Comparison of ENCODE assay signal across 26 mouse cellular contexts in genomic region chr14:34314796-34315195, GRCm38 (mm10). TPM values are rescaled to one million over a fixed set of nuclear protein-coding genes. Genes with fewer than 3 reads are reported as not detected.
DNase-seq lines count a peak whose midpoint lies in the region; ATAC-seq and TF ChIP-seq lines count a peak whose summit lies in the region.
"Had no signal": no experiment of that assay in that cellular context is flagged by ENCODE, and none has a peak within 500 bp of the region (broad histone marks: within the 10 kb centered on the region; RNA-seq: fewer than 3 reads in every experiment).

No protein-coding gene starts in this region.

- no peak for DNase-seq in hindbrain, postnatal 0 days (ENCODE audit: low spot score)
- no peak for DNase-seq in hindbrain, embryonic 10.5 days (ENCODE audit: low spot score)
- DNase-seq in left cerebral cortex, adult 2 months (ENCODE audit: extremely low spot score in 1 of 2, low spot score in 2 of 2) = no peak
- DNase-seq in left cerebral cortex, postnatal 10 days (ENCODE audit: extremely low spot score in 1 of 2, low spot score in 2 of 2) = no peak
- peak; percentile 32 for DNase-seq in induced T-regulatory cell, adult 2 months (ENCODE audit: low read depth)
- no peak for DNase-seq in ovary, postnatal 10 days (ENCODE audit: low spot score)
- DNase-seq: adrenal gland, postnatal 25 days; cerebellum, adult 11 months; cerebellum, postnatal 10 days; gastrocnemius, postnatal 36 days; kidney, postnatal 10 days; layer of hippocampus, adult 9-11 months; right cerebral cortex, postnatal 25 days; thymus, postnatal 36 days had no signal

- intact Hi-C loops in left cerebral cortex, adult 2 months (cut with DNase I) = loop anchor here (5.0 kb wide), 1 partner anchor 48 kb away; no protein-coding TSS in a partner anchor
- intact Hi-C loops in left cerebral cortex, postnatal 10 days (cut with DNase I) = no loop called here

- WGBS in hindbrain, postnatal 0 days = 78% methylated on average over 3 of the region's 3 CpGs
- WGBS in hindbrain, embryonic 10.5 days = 91% methylated on average over 3 of the region's 3 CpGs
- 59% methylated on average over 3 of the region's 3 CpGs for WGBS in liver, embryonic 15.5 days (ENCODE audit: insufficient replicate concordance)

- 0 out of 2 replicates have a peak, but pooled peaks cover 4% of the 10 kb centered on the region for H3K36me3 ChIP-seq in hindbrain, postnatal 0 days (ENCODE audit: insufficient read depth, low read length)
- peaks cover 40% of the 10 kb centered on the region for H3K36me3 ChIP-seq in hindbrain, embryonic 10.5 days
- peaks cover 8% of the 10 kb centered on the region; the same call in 1 of the 2 replicates for H3K36me3 ChIP-seq in liver, embryonic 15.5 days (replicated peaks)

- H3K4me1 ChIP-seq in hindbrain, postnatal 0 days (ENCODE audit: insufficient read depth, low read length) = no peaks in the 10 kb centered on the region
- peaks cover 25% of the 10 kb centered on the region for H3K4me1 ChIP-seq in hindbrain, embryonic 10.5 days (replicated peaks)
- peaks cover 15% of the 10 kb centered on the region for H3K4me1 ChIP-seq in liver, embryonic 15.5 days (replicated peaks)

- H3K4me3 ChIP-seq in hindbrain, postnatal 0 days (ENCODE audit: low read length) = 0 out of 2 replicates have a peak overlapping the region, but pooled peaks have one; percentile 82
- no peak overlapping the region for H3K4me3 ChIP-seq in hindbrain, embryonic 10.5 days
- H3K4me3 ChIP-seq in left cerebral cortex, adult 2 months = peak overlapping the region; percentile 11; the same call in 1 of the 2 replicates
- peak overlapping the region; percentile 79; the same call in 1 of the 2 replicates for H3K4me3 ChIP-seq in liver, embryonic 15.5 days (replicated peaks)
- H3K4me3 ChIP-seq: forebrain, embryonic 15.5 days; midbrain, embryonic 12.5 days had no signal

- no peaks in the 10 kb centered on the region for H3K27me3 ChIP-seq in hindbrain, postnatal 0 days (ENCODE audit: insufficient read depth, low read length)
- H3K27me3 ChIP-seq in hindbrain, embryonic 10.5 days (ENCODE audit: insufficient read depth, poor library complexity, severe bottlenecking) = no peaks in the 10 kb centered on the region
- 0 out of 2 replicates have a peak, but pooled peaks cover 8% of the 10 kb centered on the region for H3K27me3 ChIP-seq in liver, embryonic 15.5 days
- H3K27me3 ChIP-seq: CH12.LX; forebrain, embryonic 15.5 days; midbrain, embryonic 12.5 days had no signal

- no peak overlapping the region for H3K27ac ChIP-seq in hindbrain, postnatal 0 days
- H3K27ac ChIP-seq in hindbrain, embryonic 10.5 days = no peak overlapping the region
- H3K27ac ChIP-seq in left cerebral cortex, adult 2 months = no peak overlapping the region
- H3K27ac ChIP-seq in liver, embryonic 15.5 days (replicated peaks) = no peak overlapping the region
- H3K27ac ChIP-seq: forebrain, embryonic 15.5 days; midbrain, embryonic 12.5 days had no signal

- H3K9me3 ChIP-seq in hindbrain, postnatal 0 days (ENCODE audit: low read length) = no peaks in the 10 kb centered on the region
- H3K9me3 ChIP-seq in hindbrain, embryonic 10.5 days = no peaks in the 10 kb centered on the region
- no peaks in the 10 kb centered on the region for H3K9me3 ChIP-seq in liver, embryonic 15.5 days (replicated peaks)
- H3K9me3 ChIP-seq: forebrain, embryonic 15.5 days; midbrain, embryonic 12.5 days had no signal

- ATAC-seq in hindbrain, postnatal 0 days = no peak
- ATAC-seq in liver, embryonic 15.5 days (ENCODE audit: insufficient read depth) = no peak
- ATAC-seq: forebrain, embryonic 15.5 days had no signal

- TF ChIP-seq CTCF in hindbrain, postnatal 0 days (IDR thresholded peaks at IDR 0.05; ENCODE audit: low read depth) = no peak
- TF ChIP-seq CTCF in left cerebral cortex, adult 2 months (IDR thresholded peaks at IDR 0.05) = no peak

- H3K9ac ChIP-seq in hindbrain, postnatal 0 days (replicated peaks; ENCODE audit: low read length) = 0 out of 2 replicates have a peak overlapping the region, but pooled peaks have one; percentile 3
- H3K9ac ChIP-seq in liver, embryonic 15.5 days = no peak overlapping the region
- H3K9ac ChIP-seq: forebrain, embryonic 15.5 days; midbrain, embryonic 12.5 days had no signal

- H3K4me2 ChIP-seq in hindbrain, postnatal 0 days (ENCODE audit: low read depth, low read length) = peak overlapping the region; percentile 72
- peak overlapping the region; percentile 98 for H3K4me2 ChIP-seq in liver, embryonic 15.5 days
- H3K4me2 ChIP-seq: forebrain, embryonic 15.5 days; midbrain, embryonic 12.5 days had no signal

RNA-seq across cellular contexts. Expression of gene Glud1, which starts 4.3 kb away (rescaled TPM):
- 243 and 272 TPM in 2 replicates for total RNA-seq in hindbrain, postnatal 0 days (2014; rRNA removed)
- 143 and 153 TPM in 2 replicates for polyA plus RNA-seq in hindbrain, postnatal 0 days (2015; fragmentation: Nextera tagmentation; extraction: Ambion mirVana)
- 77.9 and 82.0 TPM in 2 replicates for polyA plus RNA-seq in hindbrain, embryonic 10.5 days (2016; fragmentation: Nextera tagmentation; extraction: Ambion mirVana)
- 100 to 1,000 TPM; 281 to 285 TPM for total RNA-seq in left cerebral cortex, adult 2 months (2021)
- 100 to 1,000 TPM; 339 to 352 TPM for total RNA-seq in left cerebral cortex, postnatal 10 days (2021)
- polyA plus RNA-seq in liver, embryonic 15.5 days (2015; fragmentation: Nextera tagmentation; extraction: Ambion mirVana) = 142 and 159 TPM in 2 replicates

RNA-seq across cellular contexts. Expression of gene Shld2, which starts 4.5 kb away (rescaled TPM):
- total RNA-seq in hindbrain, postnatal 0 days (2014; rRNA removed) = 4.0 and 5.8 TPM in 2 replicates
- 9.2 and 11.4 TPM in 2 replicates for polyA plus RNA-seq in hindbrain, postnatal 0 days (2015; fragmentation: Nextera tagmentation; extraction: Ambion mirVana)
- 6.1 and 10.0 TPM in 2 replicates for polyA plus RNA-seq in hindbrain, embryonic 10.5 days (2016; fragmentation: Nextera tagmentation; extraction: Ambion mirVana)
- 10 to 100 TPM; 10.5 to 11.5 TPM for total RNA-seq in left cerebral cortex, adult 2 months (2021)
- total RNA-seq in left cerebral cortex, postnatal 10 days (2021) = 10 to 100 TPM; 10.4 to 11.3 TPM
- 7.1 and 8.4 TPM in 2 replicates for polyA plus RNA-seq in liver, embryonic 15.5 days (2015; fragmentation: Nextera tagmentation; extraction: Ambion mirVana)

RNA-seq across cellular contexts. Expression of gene Fam25c, which starts 40.4 kb away (rescaled TPM):
- not detected in 2 replicates for total RNA-seq in hindbrain, postnatal 0 days (2014; rRNA removed)
- not detected in 2 replicates for polyA plus RNA-seq in hindbrain, postnatal 0 days (2015; fragmentation: Nextera tagmentation; extraction: Ambion mirVana)
- not detected in 2 replicates for polyA plus RNA-seq in hindbrain, embryonic 10.5 days (2016; fragmentation: Nextera tagmentation; extraction: Ambion mirVana)
- not detected for total RNA-seq in left cerebral cortex, adult 2 months (2021)
- total RNA-seq in left cerebral cortex, postnatal 10 days (2021) = 1 to 10 TPM in 1 of 2 experiments, not detected in 1; 1.0 TPM
- polyA plus RNA-seq in liver, embryonic 15.5 days (2015; fragmentation: Nextera tagmentation; extraction: Ambion mirVana) = 0.25 and 0.33 TPM in 2 replicates
- total RNA-seq: adrenal gland, postnatal 25 days; CH12.LX; gastrocnemius, postnatal 36 days; heart, adult 8-10 months; megakaryocyte progenitor cell, adult 5-6 weeks had no signal
- polyA plus RNA-seq: forebrain, embryonic 15.5 days; heart, postnatal 0 days; limb, embryonic 11.5 days; lung, embryonic 16.5 days; midbrain, embryonic 12.5 days; neural tube, embryonic 14.5 days; spleen, adult 2 months; stomach, embryonic 14.5 days had no signal

RNA-seq across cellular contexts. Expression of gene Sncg, which starts 59.8 kb away (rescaled TPM):
- total RNA-seq in hindbrain, postnatal 0 days (2014; rRNA removed) = 49.5 and 65.3 TPM in 2 replicates
- 164 and 165 TPM in 2 replicates for polyA plus RNA-seq in hindbrain, postnatal 0 days (2015; fragmentation: Nextera tagmentation; extraction: Ambion mirVana)
- 51.0 and 125 TPM in 2 replicates for polyA plus RNA-seq in hindbrain, embryonic 10.5 days (2016; fragmentation: Nextera tagmentation; extraction: Ambion mirVana)
- total RNA-seq in left cerebral cortex, adult 2 months (2021) = 1 to 10 TPM; 3.0 to 3.9 TPM
- total RNA-seq in left cerebral cortex, postnatal 10 days (2021) = 1 to 10 TPM; 1.4 to 2.0 TPM
- polyA plus RNA-seq in liver, embryonic 15.5 days (2015; fragmentation: Nextera tagmentation; extraction: Ambion mirVana) = 0.21 and 0.41 TPM in 2 replicates
- total RNA-seq: megakaryocyte progenitor cell, adult 5-6 weeks had no signal
